Mouse (Mus musculus) liver, postnatal 0 days (tissue): ENCODE measurements around the gene Mapk1ip1.

Experiments
- CTCF ChIP-seq: sonication (generic); IDR thresholded peaks from 2 replicates; pipeline ENCODE4 v1.5.1; 2016; ENCODE audit warnings: antibody characterized with exemption, low read depth
- EP300 ChIP-seq: IDR thresholded peaks from 2 replicates; pipeline ENCODE4 v1.6.1; 2016; ENCODE audit warnings: antibody characterized with exemption, low read depth, mild to moderate bottlenecking

DNA sequence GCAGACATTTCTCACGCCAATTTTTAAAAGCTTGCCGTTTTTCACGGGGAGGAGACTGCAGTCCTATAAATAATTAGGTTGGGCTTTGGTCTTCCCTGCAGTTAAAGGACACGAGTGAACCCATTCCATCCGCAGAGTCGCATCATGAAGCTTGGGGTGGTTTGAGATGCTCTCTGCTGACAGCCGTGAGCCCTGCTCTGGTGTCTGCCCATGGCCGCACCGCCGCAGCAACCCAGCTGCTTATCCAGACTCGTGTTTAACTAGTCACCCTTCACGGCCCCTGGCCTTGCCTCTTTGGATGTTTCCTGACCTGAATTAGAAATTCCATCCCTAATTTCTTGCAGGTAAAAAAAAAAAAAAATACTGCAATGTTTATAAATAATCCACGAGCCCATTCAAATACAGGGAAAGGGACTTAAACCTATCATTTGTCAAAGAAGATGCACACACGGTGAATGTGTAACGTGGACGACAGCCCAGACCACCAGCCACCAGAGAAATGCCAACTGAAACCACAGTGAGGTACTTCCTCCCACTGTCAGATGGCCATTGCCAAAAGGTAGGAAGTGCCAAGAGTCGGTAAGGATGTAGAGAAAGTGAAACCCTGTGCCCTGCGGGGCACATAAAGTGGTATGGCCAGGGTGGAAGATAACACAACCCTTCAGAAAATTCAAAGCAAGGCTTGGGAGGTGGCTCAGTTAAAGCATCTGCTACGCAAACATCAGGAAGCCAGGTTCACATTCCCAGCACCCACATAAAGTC, 20.9 kb downstream of the Mapk1ip1 start:
- TF ChIP-seq EP300 (no peak), CTCF (no peak)
